Mouse (Mus musculus) limb, embryonic 10.5 days (tissue): ENCODE data around the gene Hsp90ab1. TPM values are rescaled to one million over a fixed set of nuclear protein-coding genes. Genes with fewer than 3 reads are reported as not detected.

Experiments
- DNase-seq: peaks from one replicate; pipeline ENCODE4 v3.0.0-alpha.2; 2017; ENCODE audit warnings: low spot score
- H3K27ac ChIP-seq: fragments of 300-500 bp; sonication (generic); 2 replicates; pipeline ENCODE4 v1.5.1; 2016; ENCODE audit warnings: mild to moderate bottlenecking
- H3K27me3 ChIP-seq: fragments of 300-500 bp; sonication (generic); 2 replicates; pipeline ENCODE4 v1.6.1; 2016; ENCODE audit warnings: low read depth, mild to moderate bottlenecking; ENCODE audit not compliant: poor library complexity, severe bottlenecking
- H3K36me3 ChIP-seq: fragments of 300-500 bp; sonication (generic); 2 replicates; pipeline ENCODE4 v1.6.1; 2016; ENCODE audit warnings: mild to moderate bottlenecking, moderate library complexity
- H3K4me1 ChIP-seq: fragments of 300-500 bp; sonication (generic); 2 replicates; pipeline ENCODE4 v1.6.1; 2016
- H3K4me3 ChIP-seq: fragments of 300-500 bp; sonication (generic); 2 replicates; pipeline ENCODE4 v1.5.1; 2016; ENCODE audit warnings: mild to moderate bottlenecking, moderate library complexity
- H3K9me3 ChIP-seq: fragments of 300-500 bp; sonication (generic); replicated peaks from 2 replicates; pipeline ENCODE4 v1.6.1; 2016; ENCODE audit warnings: mild to moderate bottlenecking
- WGBS: fragments of 180-500 bp; shearing (Covaris S2); methylation state at CpG from one replicate; pipeline ENCODE4 v1.1.7; 2016; 5-methylcytosine and 5-hydroxymethylcytosine counted together
- polyA plus RNA-seq: library from polyadenylated mRNA; unstranded; fragments of >200 nt; fragmentation: Nextera tagmentation; extraction: Ambion mirVana; gene quantifications from 2 replicates; pipeline ENCODE4 v1.2.1, GENCODE M21; 2016

Hsp90ab1 gene
- polyA plus RNA-seq, result 2,007 and 2,405 TPM in 2 replicates

GRCm38 (mm10) chr17:45573087-45573779, at the start of gene Hsp90ab1:
Gene Hsp90ab1, minus strand, starts transcription at chr17:45573271.
- Histone ChIP-seq H3K27ac (peak within 1 kb of the TSS; percentile 97), H3K36me3 (peaks cover 44% of the 10 kb centered on the region), H3K9me3 (no peaks in the 10 kb centered on the region), H3K4me3 (peak within 1 kb of the TSS; percentile 77), H3K4me1 (peaks cover 31% of the 10 kb centered on the region), H3K27me3 (no peaks in the 10 kb centered on the region)
- DNase-seq, result peak; percentile 100
- under 1% methylated on average over 41 of the region's 41 CpGs for WGBS

GRCm38 (mm10) chr17:45619386-45620256, 46.5 kb upstream of the Hsp90ab1 start:
- Histone ChIP-seq H3K27ac (peak overlapping the region; percentile 81), H3K36me3 (no peaks in the 10 kb centered on the region), H3K27me3 (no peaks in the 10 kb centered on the region), H3K9me3 (no peaks in the 10 kb centered on the region), H3K4me3 (peak overlapping the region; percentile 44), H3K4me1 (peaks cover 14% of the 10 kb centered on the region)
- WGBS, result 26% methylated on average over 20 of the region's 20 CpGs
- peak; percentile 46 for DNase-seq

- peak overlapping the region; percentile 44 for H3K4me3 ChIP-seq
- 8% methylated on average over 8 of the region's 8 CpGs for WGBS
- peak overlapping the region; percentile 81 for H3K27ac ChIP-seq
- H3K9me3 ChIP-seq, result no peaks in the 10 kb centered on the region
- H3K36me3 ChIP-seq, result no peaks in the 10 kb centered on the region
- H3K4me1 ChIP-seq, result peaks cover 14% of the 10 kb centered on the region
- peak; percentile 50 for DNase-seq
- no peaks in the 10 kb centered on the region for H3K27me3 ChIP-seq
Measured at GRCm38 (mm10) chr17:45618941-45619385, 45.9 kb upstream of the Hsp90ab1 start.

DNA sequence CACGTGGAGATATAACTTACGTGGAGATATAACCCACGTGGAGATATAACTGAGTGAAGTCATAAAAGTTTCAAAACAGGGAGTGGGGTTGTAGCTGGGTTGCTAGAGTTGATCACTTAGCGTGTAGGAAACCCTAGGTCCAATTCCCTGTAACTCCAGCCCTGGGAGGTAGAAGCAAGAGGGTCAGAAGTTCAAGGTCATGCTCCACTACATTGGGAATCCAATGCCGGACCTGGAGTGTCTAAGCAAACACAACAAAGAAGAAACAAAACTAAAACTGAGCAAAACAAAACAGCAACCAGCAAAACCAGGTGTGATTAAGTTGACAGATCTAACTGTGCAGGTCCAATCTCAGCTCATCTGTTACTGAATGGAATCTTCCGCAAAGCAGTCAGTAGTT, 44.6 kb upstream of the Hsp90ab1 start:
- WGBS, result 95% methylated on average over 6 of the region's 6 CpGs

GRCm38 (mm10) chr17:45616679-45617078, 43.6 kb upstream of the Hsp90ab1 start:
- WGBS, result 87% methylated on average over 3 of the region's 3 CpGs
- Histone ChIP-seq H3K27ac (no peak overlapping the region), H3K9me3 (no peaks in the 10 kb centered on the region), H3K36me3 (no peaks in the 10 kb centered on the region), H3K27me3 (no peaks in the 10 kb centered on the region), H3K4me3 (no peak overlapping the region), H3K4me1 (peaks cover 21% of the 10 kb centered on the region)
- DNase-seq, result no peak

More for the DNA sequence above, 44.6 kb upstream of the Hsp90ab1 start:
- no peak for DNase-seq
- no peaks in the 10 kb centered on the region for H3K36me3 ChIP-seq
- no peaks in the 10 kb centered on the region for H3K9me3 ChIP-seq
- H3K27ac ChIP-seq, result no peak overlapping the region
- no peaks in the 10 kb centered on the region for H3K27me3 ChIP-seq
- H3K4me3 ChIP-seq, result no peak overlapping the region
- peaks cover 14% of the 10 kb centered on the region for H3K4me1 ChIP-seq

GRCm38 (mm10) chr17:45616046-45616650, 43.1 kb upstream of the Hsp90ab1 start:
- Histone ChIP-seq H3K27me3 (no peaks in the 10 kb centered on the region), H3K4me1 (peaks cover 23% of the 10 kb centered on the region), H3K27ac (no peak overlapping the region), H3K4me3 (no peak overlapping the region), H3K9me3 (no peaks in the 10 kb centered on the region), H3K36me3 (no peaks in the 10 kb centered on the region)
- whole genome bisulfite sequencing, result 66% methylated on average over 4 of the region's 4 CpGs
- DNase-seq, result no peak

DNA sequence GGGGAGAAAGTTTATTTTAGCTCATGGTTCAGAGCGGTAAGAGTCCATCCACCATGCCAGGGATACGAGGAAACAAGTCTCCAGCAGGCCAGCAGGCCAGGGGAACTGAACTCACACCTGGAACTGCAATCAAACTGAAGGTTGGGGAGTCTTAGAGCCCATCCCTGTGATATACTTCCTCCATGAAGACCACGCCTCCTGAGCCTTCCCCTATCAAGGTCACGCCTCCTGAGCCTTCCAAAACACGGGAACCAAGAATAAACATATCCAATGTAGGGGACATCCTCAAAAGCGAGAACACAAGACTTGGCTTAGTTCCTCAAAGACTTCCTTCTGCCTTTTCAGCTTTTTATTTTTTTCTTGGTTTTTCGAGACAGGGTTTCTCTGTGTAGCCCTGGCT, 39.9 kb upstream of the Hsp90ab1 start:
- no peaks in the 10 kb centered on the region for H3K27me3 ChIP-seq
- no peak for DNase-seq
- no peak overlapping the region for H3K27ac ChIP-seq
- no peak overlapping the region for H3K4me3 ChIP-seq
- no peaks in the 10 kb centered on the region for H3K36me3 ChIP-seq
- WGBS, result 89% methylated on average over 7 of the region's 7 CpGs
- peaks cover 13% of the 10 kb centered on the region; the same call in 1 of the 2 replicates for H3K4me1 ChIP-seq
- H3K9me3 ChIP-seq, result no peaks in the 10 kb centered on the region

DNA sequence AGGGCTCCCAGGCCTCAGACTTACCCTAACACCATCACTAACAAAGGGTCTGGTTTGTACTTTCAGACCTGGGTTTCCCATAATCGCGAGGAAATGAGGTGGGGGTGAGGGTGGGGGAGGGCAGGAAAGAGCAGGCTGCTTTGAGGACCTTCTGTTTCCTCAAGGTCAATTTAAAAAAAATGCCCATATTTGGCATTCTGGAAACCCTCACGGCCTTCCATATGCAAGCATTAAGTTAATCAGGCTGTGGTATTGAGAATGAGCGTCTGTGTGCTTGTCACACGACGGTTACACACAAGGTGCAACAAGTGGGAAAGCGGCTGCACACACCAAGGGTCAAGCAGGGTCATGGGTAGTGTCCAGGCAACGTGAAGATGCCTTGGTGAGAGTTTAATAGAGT, 38.9 kb upstream of the Hsp90ab1 start:
- Histone ChIP-seq H3K27ac (0 out of 2 replicates have a peak overlapping the region, but pooled peaks have one; percentile 4), H3K4me3 (no peak overlapping the region), H3K9me3 (no peaks in the 10 kb centered on the region), H3K36me3 (no peaks in the 10 kb centered on the region), H3K27me3 (no peaks in the 10 kb centered on the region), H3K4me1 (peaks cover 13% of the 10 kb centered on the region; the same call in 1 of the 2 replicates)
- DNase-seq, result no peak
- WGBS, result 82% methylated on average over 8 of the region's 8 CpGs

GRCm38 (mm10) chr17:45610144-45610866, 37.2 kb upstream of the Hsp90ab1 start:
- Histone ChIP-seq H3K27me3 (no peaks in the 10 kb centered on the region), H3K27ac (peak overlapping the region; percentile 50; the same call in 1 of the 2 replicates), H3K4me3 (no peak overlapping the region), H3K4me1 (peaks cover 13% of the 10 kb centered on the region; the same call in 1 of the 2 replicates), H3K36me3 (no peaks in the 10 kb centered on the region), H3K9me3 (no peaks in the 10 kb centered on the region)
- WGBS, result 52% methylated on average over 5 of the region's 5 CpGs
- no peak for DNase-seq

DNA sequence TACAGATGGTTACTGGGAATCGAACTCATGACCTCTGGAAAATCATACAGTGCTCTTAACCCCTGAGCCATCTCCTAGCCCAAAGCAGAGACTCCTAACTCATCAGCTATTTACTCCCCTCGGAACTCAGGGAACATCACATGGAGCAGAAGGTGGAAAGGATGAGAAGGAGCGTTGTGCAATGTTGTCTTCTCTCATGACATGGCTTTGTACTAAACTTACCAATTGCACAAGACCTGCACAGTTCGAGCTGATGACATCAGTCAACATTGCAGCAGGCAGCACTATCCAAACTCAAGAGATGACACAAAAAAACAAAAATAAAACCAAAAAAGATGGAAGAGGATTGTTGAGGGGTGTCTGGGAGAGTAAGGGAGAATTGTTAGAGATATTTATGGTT, 35.3 kb upstream of the Hsp90ab1 start:
- H3K27me3 ChIP-seq, result no peaks in the 10 kb centered on the region
- H3K9me3 ChIP-seq, result no peaks in the 10 kb centered on the region
- no peak overlapping the region for H3K4me3 ChIP-seq
- peaks cover 13% of the 10 kb centered on the region; the same call in 1 of the 2 replicates for H3K4me1 ChIP-seq
- WGBS, result 90% methylated on average over 4 of the region's 4 CpGs
- H3K36me3 ChIP-seq, result no peaks in the 10 kb centered on the region
- no peak overlapping the region for H3K27ac ChIP-seq
- no peak for DNase-seq

DNA sequence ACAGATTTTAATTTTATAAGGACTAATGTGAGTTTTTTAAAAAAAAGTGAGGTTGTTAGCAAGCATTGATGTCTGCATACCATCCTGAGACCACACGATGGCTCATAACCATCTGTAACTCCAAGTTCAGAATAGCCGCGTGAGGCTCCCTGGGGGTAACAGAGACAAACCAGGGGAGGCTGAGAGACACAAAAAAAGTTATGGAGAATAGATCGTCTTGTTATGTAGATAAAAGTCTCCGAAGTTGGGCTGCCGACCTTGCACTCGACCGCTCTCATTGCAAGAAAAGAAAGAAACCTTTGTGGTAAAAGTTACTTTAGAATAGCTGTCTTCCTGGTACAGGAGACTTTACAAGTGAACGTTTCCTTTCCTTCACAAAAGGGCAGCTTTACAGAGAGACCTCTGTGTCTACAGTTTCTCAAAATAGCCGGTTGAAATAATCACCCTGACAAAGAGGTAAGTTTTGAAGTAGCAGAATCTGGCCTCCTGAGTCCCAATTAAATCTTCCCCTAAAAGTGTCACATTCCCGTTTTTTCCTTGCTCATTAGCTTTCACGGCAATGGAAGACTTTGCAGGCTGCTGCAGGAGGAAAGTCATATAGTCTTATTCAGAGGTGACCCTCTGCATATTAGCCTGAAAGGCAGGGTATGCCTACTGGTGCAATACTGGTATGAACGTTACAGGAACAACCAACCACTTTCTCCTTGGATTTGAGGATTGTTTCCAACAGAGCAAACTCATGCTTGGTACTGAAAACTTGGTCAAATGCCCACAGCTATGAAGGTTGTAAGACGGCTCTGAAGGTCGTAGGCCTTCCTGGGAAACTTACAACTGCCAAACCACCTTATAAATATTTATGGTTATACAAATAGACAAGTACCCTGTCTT, 34.2 kb upstream of the Hsp90ab1 start:
- Histone ChIP-seq H3K27ac (no peak overlapping the region), H3K36me3 (no peaks in the 10 kb centered on the region), H3K9me3 (no peaks in the 10 kb centered on the region), H3K4me3 (no peak overlapping the region), H3K4me1 (peaks cover 14% of the 10 kb centered on the region), H3K27me3 (peaks cover 3% of the 10 kb centered on the region)
- 85% methylated on average over 15 of the region's 15 CpGs for WGBS
- DNase-seq, result no peak
